Mouse (Mus musculus): ENCODE results near the gene Apol8. TPM values are rescaled to one million over a fixed set of nuclear protein-coding genes. Genes with fewer than 3 reads are reported as not detected.

The Apol8 gene
- 1 to 10 TPM; 2.8 to 3.5 TPM for total RNA-seq (2023)

GRCm38 (mm10) chr15:77756848-77757247, at the start of gene Apol8:
Gene Apol8, minus strand, starts transcription at chr15:77757003.

GRCm38 (mm10) chr15:77728739-77729138, 28.1 kb downstream of the Apol8 start, which contains the start of gene Apol9b:
Gene Apol9b, plus strand, starts transcription at chr15:77729039.

GRCm38 (mm10) chr15:77698656-77699055, 58.1 kb downstream of the Apol8 start, which contains the start of gene Apol7e:
Gene Apol7e, plus strand, starts transcription at chr15:77698857.

Other genes with a start within 250 kb of the Apol8 start
- gene Apol11a, start 248.7 kb downstream of the Apol8 start, total RNA-seq (2023) = not detected
- gene Apol7c, start 223.7 kb downstream of the Apol8 start, total RNA-seq (2023) = 10 to 100 TPM; 12.9 to 19.1 TPM
- gene 1700025B11Rik, start 195.1 kb downstream of the Apol8 start, total RNA-seq (2023) = not detected
- gene Apol10b, start 160.9 kb downstream of the Apol8 start, total RNA-seq (2023) = under 1 TPM; 0.55 to 0.82 TPM
- gene Gm36245, start 157.7 kb downstream of the Apol8 start, total RNA-seq (2023) = not detected
- gene Apol11b, start 113.7 kb downstream of the Apol8 start, total RNA-seq (2023) = not detected
- under 1 TPM; 0.39 to 0.94 TPM for gene Apol7e, start 58.1 kb downstream of the Apol8 start, total RNA-seq (2023)
- gene Apol9b, start 28.0 kb downstream of the Apol8 start, total RNA-seq (2023) = not detected
- gene Myh9, start 85.2 kb upstream of the Apol8 start, total RNA-seq (2023) = 100 to 1,000 TPM; 817 to 821 TPM
- gene Txn2, start 172.0 kb upstream of the Apol8 start, total RNA-seq (2023) = 10 to 100 TPM; 78.1 to 87.5 TPM
- 10 to 100 TPM; 12.9 to 14.6 TPM for gene Foxred2, start 199.7 kb upstream of the Apol8 start, total RNA-seq (2023)
- 100 to 1,000 TPM; 118 to 123 TPM for gene Eif3d, start 213.8 kb upstream of the Apol8 start, total RNA-seq (2023)

Measured in monocyte, adult 59 days (primary cell).